Mouse (Mus musculus): ENCODE measurements around the gene Gm20518.

The Gm20518 gene

DNA sequence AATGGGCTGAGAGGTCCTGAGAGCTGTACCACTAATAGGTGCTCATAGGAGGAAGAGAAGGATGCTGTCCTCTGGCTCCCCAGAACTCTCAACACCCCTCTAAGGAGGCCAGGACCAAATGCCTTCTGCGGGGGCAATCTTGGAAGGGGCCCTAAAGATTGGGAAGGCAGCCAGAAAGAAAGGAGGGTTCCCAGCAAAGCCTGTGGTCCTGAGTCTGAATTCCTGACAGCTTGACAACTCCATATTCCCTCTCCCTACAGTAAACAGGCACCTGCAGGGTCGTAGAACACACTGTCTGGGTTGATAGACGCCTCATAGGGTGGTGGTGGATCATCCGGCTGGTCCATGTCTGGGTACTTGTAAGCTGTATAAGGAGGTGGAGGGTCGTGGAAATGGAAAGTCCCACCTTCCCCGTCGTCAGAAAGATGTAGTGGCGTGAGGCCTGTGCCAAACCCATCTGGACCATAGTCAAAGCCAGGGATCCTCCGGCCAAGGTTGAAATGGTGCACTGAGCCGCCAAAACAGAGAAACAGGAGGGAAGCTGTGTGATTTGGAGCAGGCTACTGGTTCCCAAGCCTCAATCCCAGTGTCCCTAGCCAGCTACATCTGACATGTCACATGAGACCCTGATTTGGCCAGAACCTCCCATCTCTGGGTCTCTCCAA, 47.6 kb downstream of the Gm20518 start:
- DNase-seq (ENCODE audit: low read depth, low spot score): peak; percentile 66

GRCm38 (mm10) chr16:17842437-17842836, 49.0 kb downstream of the Gm20518 start:
- DNase-seq (ENCODE audit: low read depth, low spot score): peak; percentile 37

- peak; percentile 81 for DNase-seq (ENCODE audit: low read depth, low spot score)
These were observed 51.5 kb downstream of the Gm20518 start for GRCm38 (mm10) chr16:17839976-17840375.

DNA sequence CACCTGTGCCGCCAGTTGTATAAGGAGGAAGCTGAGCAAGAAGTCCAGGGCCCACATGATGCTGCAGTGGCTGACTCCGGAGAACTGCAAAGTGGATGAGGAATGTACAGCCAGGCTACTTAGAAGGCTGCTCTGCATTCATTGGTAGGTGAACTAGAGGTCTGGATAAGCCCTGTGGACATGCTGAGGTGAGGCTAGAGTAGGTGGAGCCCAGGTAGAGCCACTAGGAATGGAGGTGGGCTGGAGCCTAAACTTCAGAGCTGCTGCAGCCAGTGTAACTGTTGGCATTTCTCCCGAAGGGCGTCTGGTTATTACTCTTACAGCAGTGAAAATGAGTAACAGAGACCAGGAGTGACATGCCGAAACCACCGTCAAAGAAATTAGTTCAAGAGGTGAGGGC, 53.4 kb downstream of the Gm20518 start, which contains the start of gene Car15:
Gene Car15 (minus strand): TSS at position 314 of the 400 bp plus-strand sequence.
- DNase-seq (ENCODE audit: low read depth, low spot score): no peak

DNA sequence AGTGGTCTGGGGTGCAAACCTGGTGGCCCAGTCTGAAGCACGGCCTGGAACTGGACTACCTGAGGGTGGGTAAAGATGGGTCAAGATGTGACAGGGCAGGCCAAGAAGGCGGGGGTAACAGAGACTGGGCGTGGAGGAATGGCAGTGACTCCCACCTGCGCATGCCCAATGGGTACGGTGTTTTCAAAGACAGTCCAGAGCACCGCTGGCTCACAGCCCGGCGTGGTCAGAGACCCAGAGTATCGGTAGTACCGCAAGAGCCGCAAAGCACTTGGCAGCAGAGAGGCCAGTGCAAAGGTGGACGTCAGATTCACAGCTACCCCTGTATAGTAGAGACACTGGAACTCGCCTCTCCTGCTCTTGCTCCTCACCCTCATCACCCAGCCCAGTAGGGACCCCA, 56.0 kb downstream of the Gm20518 start:
- DNase-seq (ENCODE audit: low read depth, low spot score): no peak

- no peak for DNase-seq (ENCODE audit: low read depth, low spot score)
These were observed 56.9 kb downstream of the Gm20518 start for GRCm38 (mm10) chr16:17834543-17834942.

DNA sequence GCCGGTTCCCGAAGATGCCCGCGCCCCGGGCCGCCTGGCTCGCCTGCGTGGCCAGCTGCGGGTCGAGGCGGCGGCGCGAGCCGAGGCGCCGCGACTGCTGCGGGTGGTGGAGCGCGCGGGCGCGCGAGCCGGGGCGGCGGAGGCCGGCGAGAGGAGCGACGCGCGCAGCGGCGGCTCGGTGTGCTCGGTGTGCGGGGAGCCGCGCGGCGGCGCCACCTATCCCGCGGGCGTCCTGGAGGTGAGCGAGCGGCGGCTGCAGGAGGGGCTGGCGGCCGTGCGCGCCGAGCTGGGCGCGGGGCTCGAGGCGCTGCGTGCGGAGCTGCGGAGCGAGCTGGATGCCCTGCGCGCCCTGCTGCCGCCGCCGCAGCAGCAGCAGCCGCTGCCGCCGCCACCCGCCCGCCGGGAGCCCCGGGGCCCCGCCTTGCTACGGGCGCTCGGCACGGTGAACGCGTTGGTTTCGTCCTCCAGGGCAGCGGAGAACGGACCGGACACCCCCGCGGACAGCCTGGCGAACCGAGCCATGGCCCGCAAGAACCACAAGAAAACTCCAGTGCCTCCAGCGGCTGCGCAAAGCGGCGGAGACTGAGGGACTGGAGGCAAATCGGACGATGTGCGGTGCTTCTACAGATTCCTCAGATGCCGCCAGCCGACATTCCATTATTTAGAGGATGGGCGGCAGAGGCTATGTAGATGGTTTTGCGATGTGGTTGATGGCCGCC, 57.6 kb downstream of the Gm20518 start:
- peak; percentile 84 for DNase-seq (ENCODE audit: low read depth, low spot score)

DNA sequence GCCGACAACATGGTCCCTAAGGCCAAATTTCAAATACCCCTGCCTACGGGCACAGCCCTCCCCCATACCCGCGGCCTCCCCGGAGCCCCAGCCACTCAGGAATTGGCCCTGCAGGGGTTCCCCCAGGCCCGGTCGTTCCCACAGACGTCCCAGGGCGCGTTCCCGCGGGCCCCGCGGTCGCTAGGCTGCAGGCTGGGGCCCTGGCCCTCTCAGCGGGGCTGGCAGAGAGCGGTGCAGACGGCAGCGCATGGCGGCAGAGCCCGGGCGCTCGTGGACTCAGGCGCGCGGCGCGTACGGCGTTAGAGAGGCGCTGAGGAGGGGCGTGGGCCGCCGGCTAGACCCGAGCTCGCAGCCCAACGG, 58.2 kb downstream of the Gm20518 start:
- DNase-seq (ENCODE audit: low read depth, low spot score): peak; percentile 67

GRCm38 (mm10) chr16:17832821-17833220, 58.6 kb downstream of the Gm20518 start, which contains the start of gene B830017H08Rik:
B830017H08Rik (plus strand) TSS chr16:17833121.
- no peak for DNase-seq (ENCODE audit: low read depth, low spot score)

DNA sequence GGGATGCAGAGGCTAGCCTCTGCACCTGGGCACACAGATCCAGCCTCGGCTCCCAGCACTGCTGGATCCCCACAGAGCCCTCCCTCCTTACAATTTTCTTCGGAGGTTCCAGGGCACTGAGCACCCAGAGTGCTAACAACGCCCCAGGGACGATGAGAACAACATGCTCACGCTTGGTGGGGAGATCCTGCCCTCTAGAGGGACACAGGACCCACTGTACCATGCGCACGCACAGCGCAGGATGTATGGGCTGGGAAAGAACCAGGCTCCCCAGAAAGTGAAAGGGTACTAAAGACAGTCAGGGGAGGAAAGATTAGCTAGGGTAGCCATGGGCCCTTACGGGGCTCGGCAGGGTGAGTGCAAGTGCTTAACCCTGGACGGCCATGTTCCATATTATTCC, 59.7 kb downstream of the Gm20518 start:
- no peak for DNase-seq (ENCODE audit: low read depth, low spot score)

- no peak for DNase-seq (ENCODE audit: low read depth, low spot score)
These were observed 60.9 kb downstream of the Gm20518 start for GRCm38 (mm10) chr16:17830385-17831178.

DNA sequence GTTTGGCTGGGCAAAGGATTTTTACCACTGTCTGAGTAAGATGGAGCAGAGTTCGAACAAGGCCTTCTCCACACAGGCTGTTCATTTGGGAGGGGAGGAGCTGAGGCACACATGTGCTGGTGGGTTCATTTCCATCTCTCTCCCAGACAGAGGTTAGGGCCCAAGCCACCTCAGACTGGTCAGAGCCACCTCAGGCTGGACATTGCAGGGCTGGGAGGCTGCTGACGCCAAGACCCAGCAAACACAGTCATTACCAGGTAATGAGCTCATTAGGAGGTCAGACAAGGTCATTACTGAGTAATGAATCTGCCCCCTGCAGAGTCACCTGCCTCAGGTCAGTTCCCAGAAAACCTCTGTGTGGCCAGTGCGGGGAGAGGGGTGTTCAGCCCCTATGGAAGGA, 62.6 kb downstream of the Gm20518 start:
- no peak for DNase-seq (ENCODE audit: low read depth, low spot score)

DNA sequence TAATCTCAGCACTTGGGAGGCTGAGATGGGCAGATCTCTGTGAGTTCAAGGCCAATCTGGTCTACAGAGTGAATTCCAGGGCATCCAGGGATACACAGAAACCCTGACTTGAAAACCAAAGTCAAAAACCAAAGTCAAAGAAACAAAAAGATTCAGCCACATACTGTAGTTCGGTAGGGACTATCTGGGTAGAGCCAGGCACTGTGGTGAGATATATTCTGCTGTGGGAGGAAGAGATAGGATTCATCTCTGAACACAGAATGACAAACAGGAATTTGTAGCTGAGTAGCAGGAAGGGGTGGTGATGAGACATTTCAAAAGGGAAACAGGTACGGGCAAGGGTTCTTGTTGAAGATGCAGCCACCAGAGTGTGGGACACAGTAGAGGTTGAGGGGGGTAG, 63.2 kb downstream of the Gm20518 start:
- DNase-seq (ENCODE audit: low read depth, low spot score): no peak

DNA sequence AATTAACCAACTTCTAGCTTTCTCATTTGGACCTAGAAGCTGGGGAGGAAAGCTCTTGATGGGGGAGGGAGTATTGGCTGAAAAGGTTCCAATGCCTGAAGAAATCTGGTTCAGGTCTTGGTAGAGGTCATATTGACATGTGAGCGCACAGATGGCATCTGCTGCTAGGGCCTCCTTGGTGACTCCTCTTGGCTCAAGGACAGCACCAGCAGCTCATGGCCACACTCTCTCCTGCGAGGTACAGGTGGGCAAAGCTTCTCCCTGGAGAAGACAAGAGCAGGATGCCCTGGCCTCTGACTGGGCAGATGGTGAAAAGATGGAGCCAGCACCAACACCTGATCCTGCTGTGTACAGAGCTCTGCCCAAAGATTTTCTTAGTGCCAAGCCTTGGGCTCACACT, 65.0 kb downstream of the Gm20518 start:
- peak; percentile 91 for DNase-seq (ENCODE audit: low read depth, low spot score)

- DNase-seq (ENCODE audit: low read depth, low spot score): peak; percentile 47
These were observed 74.9 kb downstream of the Gm20518 start for GRCm38 (mm10) chr16:17816528-17816927.

DNA sequence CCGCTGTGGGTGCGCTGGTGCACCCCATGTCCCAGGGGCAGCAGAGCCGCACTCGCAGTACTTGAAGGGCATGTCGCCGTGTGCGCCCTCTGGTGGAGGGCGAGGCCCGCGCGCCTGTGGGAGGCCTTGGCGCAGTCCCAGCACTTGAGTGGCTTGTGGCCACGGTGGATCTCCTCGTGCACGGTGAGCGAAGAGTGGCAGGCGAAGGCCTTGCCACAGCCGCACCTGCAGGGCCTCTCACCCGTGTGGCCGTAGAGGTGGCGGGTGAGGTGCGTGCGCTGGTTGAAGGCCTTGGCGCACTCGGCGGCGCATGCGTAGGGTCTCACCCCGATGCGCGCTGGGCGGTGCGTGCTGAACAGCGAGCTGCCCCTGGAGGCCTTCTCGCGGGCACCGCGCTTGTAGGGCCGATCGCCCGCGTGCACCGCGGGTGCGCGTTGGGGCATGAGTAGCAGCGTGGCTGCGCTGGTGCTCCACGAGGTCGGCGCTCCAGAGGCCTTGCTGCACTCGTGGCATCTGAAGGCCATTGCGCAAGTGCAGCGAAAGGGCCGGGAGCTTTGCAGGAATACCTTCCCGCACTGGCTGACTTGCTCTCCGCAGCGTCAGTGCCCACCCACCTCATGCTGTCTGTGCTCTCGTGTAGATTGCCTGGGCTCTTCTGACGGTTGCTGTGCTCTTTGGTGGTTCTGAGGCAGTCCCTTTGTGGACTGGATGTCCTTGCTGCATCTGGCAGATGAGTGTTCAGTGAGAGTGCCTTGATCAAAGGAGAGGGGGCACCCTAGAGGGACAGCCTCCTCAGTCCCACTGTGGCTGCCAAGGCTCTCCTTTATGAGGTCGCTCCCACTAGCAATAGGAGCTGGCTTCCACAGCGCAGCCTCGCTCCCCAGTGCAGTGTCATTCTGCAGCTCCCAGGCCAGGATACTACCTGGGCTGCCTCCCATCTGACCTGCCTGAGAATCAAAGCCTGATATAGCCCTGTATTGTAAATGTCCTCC, 75.8 kb downstream of the Gm20518 start:
- DNase-seq (ENCODE audit: low read depth, low spot score): peak; percentile 87

- no peak for DNase-seq (ENCODE audit: low read depth, low spot score)
These were observed 78.3 kb downstream of the Gm20518 start for GRCm38 (mm10) chr16:17813173-17813572.

DNA sequence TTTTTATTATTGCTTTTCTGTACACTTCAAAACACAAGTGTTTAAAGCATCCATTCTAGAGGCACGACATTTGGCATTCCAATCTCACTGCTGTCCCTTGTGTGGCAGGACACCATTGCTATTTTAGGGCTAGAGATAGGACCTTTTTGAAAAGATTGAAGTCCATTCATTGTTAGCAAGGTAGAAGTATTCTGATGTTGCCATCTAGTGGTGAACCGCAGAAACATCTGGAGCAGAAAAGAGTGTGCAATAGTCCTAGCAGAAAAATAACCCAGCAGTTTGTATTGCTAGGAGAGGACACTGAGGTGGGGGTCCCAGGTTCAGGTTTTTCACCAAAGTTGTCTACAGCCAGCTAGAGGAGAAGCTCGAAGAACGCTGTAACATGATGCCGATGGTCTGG, 79.4 kb downstream of the Gm20518 start:
- DNase-seq (ENCODE audit: low read depth, low spot score): peak; percentile 66

- no peak for DNase-seq (ENCODE audit: low read depth, low spot score)
These were observed 81.8 kb downstream of the Gm20518 start for GRCm38 (mm10) chr16:17809711-17810110.

DNA sequence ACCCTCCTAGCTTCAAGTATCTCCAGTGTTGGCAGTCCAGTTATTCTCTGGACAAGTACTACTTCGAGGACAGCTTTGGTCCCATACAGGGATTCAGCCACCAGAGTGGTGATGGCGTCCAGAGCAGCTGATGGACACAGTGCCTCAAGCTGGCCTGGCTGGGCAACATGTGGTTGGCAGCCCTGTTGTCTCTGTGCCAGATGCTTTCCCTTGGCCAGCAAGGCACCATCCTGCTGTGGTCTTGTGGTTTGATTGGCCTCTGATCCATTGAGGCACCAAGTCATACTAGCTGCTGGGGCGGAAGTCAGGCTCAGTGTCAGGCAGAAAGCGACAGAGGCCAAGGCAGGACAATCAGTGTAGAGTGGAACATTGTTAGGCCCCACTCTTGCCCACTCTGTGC, 82.3 kb downstream of the Gm20518 start:
- no peak for DNase-seq (ENCODE audit: low read depth, low spot score)

All from brain, adult 2 months (tissue).